Mouse (Mus musculus) v-Abl transformed pro-B cells (cell line): ENCODE results near the gene Sphkap.

Source experiments
- in situ Hi-C, 2 experiments: fragments of 400-800 bp; cut with MboI; formaldehyde crosslinking; loops; one replicate each; pipeline ENCODE4 v1.15.1; 2025; ENCODE audit not compliant: unreplicated experiment in 2 of 2

Gene Sphkap

DNA sequence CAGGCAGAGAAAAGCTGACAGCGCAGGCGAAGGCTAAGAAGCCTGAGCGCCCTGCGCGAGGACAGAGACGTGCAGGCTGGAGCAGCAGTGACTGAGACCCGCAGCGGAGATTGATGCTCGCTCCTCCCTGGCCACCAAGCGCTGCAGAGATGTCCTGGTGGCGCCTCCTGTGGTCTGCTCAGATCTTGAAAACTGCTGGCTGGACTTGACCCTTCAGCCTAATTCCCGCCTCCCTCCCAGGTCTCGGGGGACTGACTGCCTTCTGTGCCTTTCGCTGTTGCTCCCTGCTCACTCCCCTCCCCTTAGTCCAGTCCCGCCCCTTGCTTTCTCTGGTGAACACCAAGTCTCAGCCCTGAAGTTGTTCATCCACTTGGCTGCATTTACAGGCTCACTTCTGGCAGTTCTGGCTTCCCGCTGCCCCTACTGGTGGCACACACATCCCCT, at the start of gene Sphkap:
Sphkap (minus strand) TSS at position 180 of the 444 bp plus-strand sequence.
- in situ Hi-C loops, result no loop called here

DNA sequence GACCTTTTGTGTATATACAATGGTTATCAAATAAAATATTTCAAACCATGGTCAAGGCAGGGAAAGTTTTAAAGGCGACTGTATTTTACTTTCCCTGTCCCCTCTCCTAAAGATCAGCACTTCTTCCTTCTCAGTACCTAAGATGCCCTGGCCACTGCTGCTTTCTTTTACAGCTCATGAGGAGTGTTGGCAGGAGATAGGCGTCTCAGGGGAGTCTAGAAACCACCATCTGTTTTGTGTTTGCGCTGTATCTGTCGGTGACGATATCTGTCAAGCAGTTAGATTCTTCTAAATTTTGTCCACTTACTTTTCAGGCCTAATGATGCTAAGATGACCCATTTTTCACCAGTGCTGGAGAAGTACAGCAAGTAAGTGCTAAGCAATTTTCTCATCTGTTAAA, 43.3 kb upstream of the Sphkap start:
- in situ Hi-C loops, result no loop called here

DNA sequence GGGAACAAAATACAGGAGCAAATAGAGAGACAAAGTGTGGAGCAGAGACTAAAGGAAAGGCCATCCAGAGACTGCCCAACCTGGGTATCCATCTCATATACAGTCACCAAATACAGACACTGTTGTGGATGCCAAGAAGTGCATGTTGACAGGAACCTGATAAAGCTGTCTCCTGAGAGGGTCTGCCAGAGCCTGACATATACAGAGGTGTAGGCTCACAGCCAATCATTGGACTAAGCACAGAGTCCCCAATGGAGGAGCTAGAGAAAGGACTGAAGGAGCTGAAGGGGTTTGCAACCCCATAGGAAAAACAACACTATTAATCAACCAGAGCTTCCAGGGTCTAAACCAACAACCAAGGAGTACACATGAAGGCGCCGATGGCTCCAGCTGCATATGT, 32.4 kb upstream of the Sphkap start:
- in situ Hi-C loops, result no loop called here

DNA sequence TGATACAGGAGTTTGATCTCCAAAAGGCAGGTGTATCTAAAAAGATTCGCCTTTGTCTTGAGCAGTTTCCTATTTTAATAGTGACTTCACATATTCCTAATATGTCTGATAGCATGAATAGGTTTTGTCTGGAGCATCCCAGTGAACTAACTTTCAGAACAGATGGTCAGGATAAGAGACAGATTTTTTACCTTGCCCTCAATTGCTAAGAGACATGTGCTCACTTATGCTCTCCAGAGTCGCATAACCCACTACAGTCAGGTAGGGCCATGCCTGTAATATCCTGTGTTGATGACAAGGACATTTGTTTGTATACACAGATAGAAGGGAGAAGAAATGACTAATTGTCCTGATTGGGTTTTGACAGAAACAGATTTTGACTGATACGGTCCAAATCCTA, 25.9 kb upstream of the Sphkap start:
- in situ Hi-C loops, result no loop called here

DNA sequence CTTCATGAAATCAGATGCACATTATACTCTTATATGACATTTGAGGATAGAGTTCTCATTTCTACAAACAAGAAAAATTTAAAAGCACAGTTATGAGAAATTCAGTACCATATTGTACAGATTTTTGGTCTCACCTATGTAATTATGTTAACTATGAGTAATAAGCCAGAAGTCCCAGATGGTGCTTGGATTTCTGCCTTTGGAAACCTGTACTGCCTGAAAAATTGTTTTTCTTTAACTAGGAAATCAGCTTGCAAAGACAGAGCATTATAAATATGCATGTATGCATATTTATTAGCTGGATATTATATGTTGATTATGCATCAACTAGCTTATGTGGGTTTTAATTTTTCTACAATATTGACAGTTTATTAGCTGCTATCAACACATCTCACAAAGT, 21.9 kb upstream of the Sphkap start:
- in situ Hi-C loops, result no loop called here

DNA sequence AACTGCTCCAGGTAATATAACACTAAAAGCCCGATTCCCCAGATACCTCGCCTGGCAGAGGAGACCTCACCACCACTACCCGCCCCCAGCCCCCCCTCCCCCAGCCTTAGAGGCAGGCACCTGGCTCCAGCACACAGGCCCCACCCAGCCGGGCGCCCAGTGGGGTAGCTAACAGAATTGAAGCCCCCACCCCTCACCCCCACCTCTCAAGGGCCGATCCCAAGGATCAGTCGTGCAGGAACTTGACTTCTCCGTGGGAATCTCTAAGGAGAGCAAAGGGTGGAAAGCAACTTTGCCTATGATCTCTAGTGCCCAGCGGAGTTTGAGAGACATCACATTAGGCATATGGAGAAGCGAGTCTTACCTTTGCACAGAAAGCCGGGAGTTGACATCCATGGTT, 384 bp downstream of the Sphkap start:
- in situ Hi-C loops, result no loop called here

DNA sequence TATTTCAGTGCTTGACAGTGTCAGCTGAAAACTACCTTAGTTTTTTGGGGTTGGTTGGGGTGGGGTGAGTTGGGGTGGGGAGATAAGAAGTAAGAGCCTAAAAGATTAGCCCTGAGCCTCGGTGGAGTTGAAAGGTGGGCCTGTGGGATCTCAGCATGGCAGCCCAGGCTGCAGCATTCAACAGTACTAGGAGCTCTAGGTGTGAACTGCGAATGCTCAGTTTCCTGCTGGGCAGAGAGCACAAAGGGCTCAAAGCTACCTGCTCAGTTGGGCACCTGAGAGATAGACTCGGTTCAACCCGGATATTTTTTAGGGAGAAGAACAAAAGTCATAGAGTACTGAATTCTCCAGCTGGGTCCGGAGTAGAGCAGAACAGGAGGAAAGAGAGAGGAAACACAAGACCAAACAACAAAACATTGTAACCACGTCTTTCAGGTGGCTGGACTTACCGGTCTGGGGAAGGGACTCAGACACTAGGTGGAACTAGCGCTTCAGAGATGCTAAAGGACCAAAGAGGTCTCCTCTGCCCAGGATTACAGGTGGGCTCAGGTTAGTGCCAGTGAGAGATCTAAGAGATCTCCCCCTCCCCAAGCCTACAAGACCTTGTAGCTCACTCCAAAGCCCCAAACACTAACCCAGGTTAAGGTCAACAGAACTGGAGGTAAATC, 984 bp downstream of the Sphkap start:
- in situ Hi-C loops, result no loop called here

DNA sequence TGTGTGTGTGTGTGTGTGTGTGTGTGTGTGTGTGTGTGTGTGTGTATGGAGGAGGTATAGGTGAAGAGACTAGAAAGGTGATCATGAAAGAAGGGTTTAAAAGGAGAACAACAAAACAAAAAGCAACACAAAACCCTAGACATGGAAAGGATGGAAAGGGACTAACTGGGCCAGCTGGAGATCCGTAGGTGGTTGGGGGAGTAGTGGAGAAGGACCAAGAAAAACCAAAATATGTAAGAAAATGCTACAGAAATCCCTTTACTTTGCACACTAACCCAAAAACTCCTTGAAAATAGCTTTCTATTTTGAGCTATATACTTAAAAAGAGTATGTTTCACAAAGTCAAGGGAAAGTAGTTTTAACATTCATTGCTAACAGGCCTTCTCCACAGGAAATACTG, 6.9 kb downstream of the Sphkap start:
- in situ Hi-C loops, result no loop called here

DNA sequence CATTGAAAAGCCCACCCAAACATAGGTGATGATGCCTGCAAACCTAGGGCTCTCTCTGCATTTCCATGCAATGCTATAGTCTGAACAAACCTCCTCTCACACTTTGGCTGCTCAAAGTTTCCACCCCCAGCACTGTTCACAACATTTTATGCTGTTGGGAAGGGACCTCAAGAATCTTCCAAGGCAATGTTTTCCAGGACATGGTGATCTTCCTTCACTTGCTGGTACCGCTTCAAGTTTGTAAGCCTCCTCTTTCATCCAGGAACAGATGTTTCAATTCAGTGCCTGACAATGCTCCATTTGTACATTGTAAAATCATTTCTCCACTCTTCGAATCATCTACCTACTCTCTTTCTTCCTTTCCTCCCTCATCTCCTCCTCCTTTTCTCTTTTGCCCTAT, 11.7 kb downstream of the Sphkap start:
- in situ Hi-C loops, result no loop called here

DNA sequence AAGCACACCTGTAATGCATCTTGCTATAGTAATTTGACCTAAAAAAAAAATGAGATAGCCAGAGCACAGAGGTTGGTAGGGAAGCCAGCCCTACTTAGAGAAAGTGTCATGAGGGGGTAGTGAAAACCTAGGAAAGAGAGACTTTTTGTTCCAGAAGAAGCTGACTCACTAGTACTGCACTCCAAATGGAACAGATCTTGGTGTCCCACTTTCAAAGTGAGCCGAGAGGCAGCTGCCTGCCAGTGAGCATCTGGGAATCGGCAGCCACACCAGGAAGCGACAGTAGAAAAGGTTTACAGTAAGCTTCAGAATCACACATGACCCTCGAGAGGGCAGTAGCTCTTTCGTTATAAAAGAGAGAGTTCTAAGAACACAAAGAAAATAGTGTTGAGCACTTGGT, 12.4 kb downstream of the Sphkap start:
- in situ Hi-C loops, result no loop called here

DNA sequence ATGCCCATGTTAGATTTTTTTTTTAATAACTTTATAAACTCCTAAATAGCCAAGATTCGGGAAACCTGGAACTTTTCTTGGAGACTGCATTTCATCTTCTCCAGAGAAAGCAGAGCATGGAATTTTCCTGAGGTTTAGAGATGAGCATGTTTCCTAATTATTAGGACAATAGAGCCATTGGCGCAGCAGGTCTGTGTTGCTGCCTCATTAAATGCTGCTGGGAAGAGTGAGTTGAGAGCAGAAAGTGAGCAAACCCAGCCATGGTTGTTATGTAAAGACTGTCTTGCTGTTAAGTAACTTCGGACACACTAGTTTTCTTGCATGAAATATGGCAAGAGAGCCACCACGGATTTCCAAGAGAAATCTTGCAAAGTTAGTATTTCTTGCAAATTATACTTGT, 18.6 kb downstream of the Sphkap start:
- in situ Hi-C loops, result no loop called here

DNA sequence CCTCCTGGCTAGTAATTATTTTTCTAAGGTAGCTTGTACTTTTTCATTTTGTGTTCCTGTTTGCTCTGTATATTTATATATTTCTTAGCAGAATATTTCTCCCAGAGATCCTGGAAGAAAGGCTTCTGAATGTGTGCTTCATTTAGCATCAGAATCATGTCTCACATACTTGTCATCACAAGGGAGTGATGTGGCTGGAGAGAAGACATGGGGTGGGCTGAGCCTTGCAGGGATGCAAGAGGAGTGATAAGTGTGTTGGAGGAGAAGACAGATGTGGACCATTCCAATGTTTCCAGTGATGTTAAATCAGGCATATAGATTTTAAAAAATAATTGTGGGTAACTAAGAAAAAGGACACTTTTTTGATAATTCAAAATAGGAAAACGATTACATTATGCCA, 30.6 kb downstream of the Sphkap start:
- in situ Hi-C loops, result no loop called here

DNA sequence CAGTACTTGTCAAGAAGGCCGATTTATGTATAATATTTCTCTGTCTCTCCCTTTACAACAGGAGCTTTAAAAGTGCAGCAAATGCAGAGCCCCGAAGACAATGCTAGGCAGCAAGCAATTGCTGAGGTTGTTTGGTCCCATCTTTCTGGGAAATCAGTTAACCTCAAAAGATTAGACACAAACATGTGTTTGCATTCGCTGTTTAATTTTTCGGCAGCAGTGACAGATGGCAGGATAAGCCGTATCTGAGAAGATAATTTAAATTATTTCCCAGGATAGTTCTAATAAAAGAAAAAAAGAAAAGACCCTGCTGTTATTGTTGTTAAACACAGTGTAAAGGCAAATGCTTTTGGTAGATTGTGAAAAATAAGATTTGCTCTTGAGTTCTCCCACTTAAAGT, 41.5 kb downstream of the Sphkap start:
- in situ Hi-C loops, result no loop called here

DNA sequence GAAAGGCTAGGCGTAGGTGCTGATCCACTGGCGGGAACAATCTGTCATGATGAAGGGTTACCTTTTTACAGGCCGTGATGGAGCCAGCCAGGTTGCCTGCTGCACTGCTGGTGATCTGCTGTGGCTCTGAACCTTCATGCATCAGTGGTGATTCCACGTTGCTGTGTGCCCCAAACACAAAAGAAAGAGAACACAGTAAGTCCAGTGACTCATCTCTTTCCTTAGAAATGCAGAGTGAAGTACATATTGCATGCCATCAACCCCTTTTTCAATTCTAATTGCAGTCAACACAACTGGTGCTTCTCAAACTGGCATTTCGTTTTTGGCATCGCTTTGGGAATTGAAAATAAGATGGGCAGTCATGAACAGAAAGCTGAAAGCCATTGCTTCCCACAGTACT, 45.8 kb downstream of the Sphkap start:
- in situ Hi-C loops, result no loop called here

DNA sequence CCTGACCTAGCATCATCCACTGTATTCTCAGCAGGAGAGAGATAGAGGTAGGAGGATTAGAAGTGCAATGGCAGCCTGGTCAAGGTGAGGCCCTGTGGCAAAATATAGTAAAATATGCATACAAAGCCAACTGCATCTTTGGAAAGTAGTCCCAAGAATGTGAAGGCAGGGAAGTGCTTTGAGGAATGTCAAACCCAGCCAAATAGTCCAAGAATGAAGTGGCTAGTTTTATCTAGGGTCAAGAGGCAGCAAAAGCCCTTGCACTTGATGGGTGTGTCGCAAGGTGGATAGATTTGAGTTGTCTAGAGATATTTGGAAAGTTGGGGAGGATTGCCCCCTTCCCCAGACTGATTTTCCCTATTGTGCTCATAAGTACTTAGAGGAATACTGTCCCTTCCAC, 61.5 kb downstream of the Sphkap start:
- in situ Hi-C loops, result no loop called here

DNA sequence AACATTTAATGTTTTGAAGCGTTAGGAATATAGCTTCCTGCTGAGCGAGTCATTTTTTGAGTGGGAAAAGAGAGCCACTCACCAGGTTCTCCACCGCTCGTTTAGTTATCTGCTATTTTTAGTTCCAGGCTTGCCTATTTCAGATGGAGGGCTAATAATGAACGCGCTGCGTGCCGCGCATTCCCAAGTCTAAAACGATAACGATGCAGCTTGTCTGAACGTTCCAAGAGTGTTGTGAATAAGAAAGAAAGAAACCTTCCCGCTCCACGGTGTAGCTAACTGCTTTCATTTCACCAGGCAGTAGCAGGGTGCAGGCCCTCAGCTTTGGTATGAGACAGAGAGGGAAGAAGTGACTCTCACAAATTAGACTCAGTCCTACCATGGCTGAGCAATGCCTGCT, 62.4 kb downstream of the Sphkap start:
- in situ Hi-C loops, result no loop called here

DNA sequence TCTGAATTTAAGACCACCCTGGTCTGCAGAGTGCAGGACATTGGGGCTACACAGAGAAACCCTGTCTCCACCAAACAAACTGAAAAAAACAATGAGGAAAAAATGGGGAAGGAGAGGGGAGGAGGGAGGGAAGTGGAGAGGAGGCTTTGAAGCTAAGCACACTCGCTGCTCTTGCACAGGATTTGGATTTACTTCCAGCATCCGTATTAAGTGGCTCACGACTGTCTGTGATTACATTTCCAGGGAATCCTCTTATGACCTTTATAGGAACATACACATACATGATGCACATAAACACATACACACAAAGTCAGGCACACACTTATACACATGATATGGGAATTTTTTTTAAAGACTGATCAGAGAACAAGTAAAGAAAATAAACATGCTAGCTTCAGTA, 62.9 kb downstream of the Sphkap start:
- in situ Hi-C loops, result no loop called here

DNA sequence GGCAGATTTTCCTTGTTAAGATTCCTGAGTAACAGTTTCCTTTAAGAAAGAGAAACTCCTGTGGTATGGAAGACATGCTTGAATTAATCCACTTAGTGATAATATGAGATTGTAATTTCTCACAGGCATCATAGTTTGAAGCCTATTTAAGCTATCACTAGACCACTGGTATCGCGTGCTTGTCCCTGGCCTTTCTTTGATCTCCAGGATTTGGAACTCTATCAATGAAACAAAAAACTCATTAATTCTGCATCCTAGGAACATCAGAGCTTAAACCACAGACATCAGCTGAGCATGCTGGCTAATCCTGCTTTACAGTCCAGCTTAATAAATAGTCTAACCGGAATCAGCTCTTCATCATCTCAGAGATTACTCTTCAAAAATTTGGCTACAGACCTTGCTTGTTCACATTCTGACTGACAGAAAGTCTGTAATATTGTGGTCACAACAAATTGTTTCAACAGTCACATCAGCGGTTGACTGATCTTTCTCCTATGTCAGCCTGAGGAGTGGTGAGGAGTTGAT, 65.2 kb downstream of the Sphkap start:
- in situ Hi-C loops, result no loop called here

DNA sequence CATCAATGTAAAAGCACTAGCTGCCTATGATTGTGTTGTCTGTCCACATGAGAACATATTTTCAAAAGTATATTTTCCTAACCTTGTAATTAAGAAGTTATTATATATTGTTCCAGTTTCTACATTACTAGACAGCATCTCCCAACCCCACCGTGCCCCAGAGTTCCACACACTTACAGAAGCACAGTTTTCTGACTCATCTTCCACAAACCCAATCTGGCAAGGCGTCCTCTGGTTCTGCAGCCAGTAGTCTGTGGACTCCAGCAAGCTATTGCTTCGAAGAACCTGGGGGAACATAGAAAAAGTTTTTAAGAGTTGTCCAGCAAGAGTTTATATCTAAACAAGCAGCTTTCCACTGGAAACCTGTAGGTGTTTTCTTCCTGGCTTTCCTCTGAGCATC, 68.6 kb downstream of the Sphkap start:
- in situ Hi-C loops, result no loop called here

DNA sequence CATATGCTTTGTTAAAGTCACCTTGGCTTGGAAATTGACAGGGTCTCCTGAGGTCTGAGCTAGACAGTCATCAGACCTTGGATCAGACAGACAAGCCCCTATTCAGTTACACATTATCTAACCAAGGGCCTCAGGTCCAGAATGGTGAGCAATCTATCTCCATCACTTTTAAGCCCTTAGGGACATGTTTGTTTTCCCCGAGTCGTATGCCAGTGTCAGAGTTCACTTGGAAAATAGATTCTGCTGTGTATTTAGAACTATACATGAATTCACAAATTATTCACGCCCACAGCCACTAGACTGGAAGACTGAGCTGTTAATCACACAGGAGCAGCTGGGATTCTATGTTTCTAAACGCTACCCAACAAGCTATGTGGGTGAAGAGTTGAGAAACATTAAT, 91.1 kb downstream of the Sphkap start:
- in situ Hi-C loops, result no loop called here

DNA sequence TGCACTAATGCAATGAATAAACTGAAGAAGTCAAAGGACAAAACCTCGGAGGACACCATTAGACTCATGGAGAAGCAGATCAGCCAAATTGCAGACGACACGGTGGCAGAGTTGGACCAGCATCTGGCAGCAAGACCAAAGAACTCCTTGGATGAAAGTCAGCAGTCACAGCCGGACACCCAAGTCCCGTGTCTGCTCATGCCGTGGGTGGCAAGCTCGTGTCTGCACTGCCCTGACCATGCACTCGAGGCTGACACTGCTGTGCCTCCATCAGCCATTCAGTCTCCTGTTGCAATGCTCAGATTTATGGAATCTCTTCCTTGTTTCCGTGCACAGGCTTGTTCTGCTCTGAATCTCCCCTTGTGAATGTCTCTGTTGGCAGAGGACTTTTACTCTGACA, 92.9 kb downstream of the Sphkap start:
- in situ Hi-C loops, result no loop called here

DNA sequence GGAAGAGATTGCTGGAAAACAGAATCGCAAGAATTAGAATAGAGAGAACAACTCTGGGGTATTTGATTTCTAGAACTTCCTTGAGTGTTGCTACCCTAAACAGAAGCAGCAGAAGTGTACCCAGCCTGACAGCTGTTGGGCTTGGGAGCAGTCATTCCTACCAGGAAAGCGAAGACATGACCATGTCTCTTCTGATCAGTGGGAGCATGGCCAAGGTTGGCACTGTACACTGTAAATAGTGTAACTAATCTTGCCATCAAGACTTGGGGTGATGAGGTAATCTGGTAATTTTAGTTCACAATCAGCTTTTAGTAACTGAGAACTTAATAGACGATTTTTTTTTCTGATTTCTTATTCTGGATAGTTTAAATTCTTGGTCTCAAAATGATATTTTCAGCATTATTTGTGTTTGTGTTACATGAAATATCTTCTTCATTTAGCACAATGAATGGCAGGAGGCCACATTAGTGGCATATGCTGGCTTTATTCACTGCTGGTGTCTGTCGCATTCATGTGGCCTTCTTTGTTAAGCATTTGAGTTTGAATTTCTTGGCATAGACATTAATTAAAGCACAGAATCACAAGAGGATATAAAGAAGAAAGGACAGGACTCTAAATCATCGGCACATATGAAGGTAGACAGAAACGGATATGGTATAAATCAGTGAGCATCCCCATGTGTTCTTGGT, 96.2 kb downstream of the Sphkap start:
- in situ Hi-C loops, result no loop called here
